Mouse (Mus musculus) hindbrain, embryonic 14.5 days (tissue): ENCODE data around the gene Gps2. TPM values are rescaled to one million over a fixed set of nuclear protein-coding genes. Genes with fewer than 3 reads are reported as not detected.

ENCODE experiments used
- ATAC-seq: fragments of 200-750 bp; cut with Nextera tagmentation; 2 replicates; pipeline ENCODE4 v1.8.0; 2017; ENCODE audit warnings: moderate number of reproducible peaks, mild to moderate bottlenecking, moderate TSS enrichment, moderate library complexity; ENCODE audit not compliant: low FRiP score
- DNase-seq: peaks from one replicate; pipeline ENCODE4 v3.0.0-alpha.2; 2015; ENCODE audit warnings: low spot score
- H3K27ac ChIP-seq: fragments of 300-500 bp; sonication (generic); 2 replicates; pipeline ENCODE4 v1.5.1; 2014; ENCODE audit warnings: mild to moderate bottlenecking, moderate library complexity
- H3K27me3 ChIP-seq: fragments of 300-500 bp; sonication (generic); 2 replicates; pipeline ENCODE4 v1.6.1; 2014; ENCODE audit warnings: mild to moderate bottlenecking, low read length, mixed read lengths; ENCODE audit not compliant: control insufficient read depth, insufficient read depth
- H3K36me3 ChIP-seq: fragments of 300-500 bp; sonication (generic); replicated peaks from 2 replicates; pipeline ENCODE4 v1.6.1; 2014; ENCODE audit not compliant: control insufficient read depth, insufficient read depth
- H3K4me1 ChIP-seq: fragments of 300-500 bp; sonication (generic); replicated peaks from 2 replicates; pipeline ENCODE4 v1.6.1; 2014; ENCODE audit warnings: antibody characterized with exemption, low read length, mixed read lengths; ENCODE audit not compliant: control insufficient read depth, insufficient read depth
- H3K4me2 ChIP-seq: fragments of 300-500 bp; sonication (generic); replicated peaks from 2 replicates; pipeline ENCODE4 v1.6.1; 2014; ENCODE audit warnings: mild to moderate bottlenecking, moderate library complexity
- H3K4me3 ChIP-seq: fragments of 300-500 bp; sonication (generic); replicated peaks from 2 replicates; pipeline ENCODE4 v1.5.1; 2014; ENCODE audit warnings: mild to moderate bottlenecking, low read length
- H3K9ac ChIP-seq: fragments of 300-500 bp; sonication (generic); 2 replicates; pipeline ENCODE4 v1.6.1; 2014
- H3K9me3 ChIP-seq: fragments of 300-500 bp; sonication (generic); 2 replicates; pipeline ENCODE4 v1.6.1; 2016; ENCODE audit warnings: low read length; ENCODE audit not compliant: control insufficient read depth
- WGBS: fragments of 180-500 bp; shearing (Covaris S2); extraction: QIAGEN DNeasy Blood & Tissue Kit; methylation state at CpG from one replicate; pipeline ENCODE4 v1.1.7; 2014; 5-methylcytosine and 5-hydroxymethylcytosine counted together
- polyA plus RNA-seq: library from polyadenylated mRNA; unstranded; fragments of >200 nt; fragmentation: Nextera tagmentation; extraction: Ambion mirVana; gene quantifications from 2 replicates; pipeline ENCODE4 v1.2.1, GENCODE M21; 2014

Gene Gps2
- polyA plus RNA-seq, 1 experiment from 2014 or later, result 50.4 TPM

DNA sequence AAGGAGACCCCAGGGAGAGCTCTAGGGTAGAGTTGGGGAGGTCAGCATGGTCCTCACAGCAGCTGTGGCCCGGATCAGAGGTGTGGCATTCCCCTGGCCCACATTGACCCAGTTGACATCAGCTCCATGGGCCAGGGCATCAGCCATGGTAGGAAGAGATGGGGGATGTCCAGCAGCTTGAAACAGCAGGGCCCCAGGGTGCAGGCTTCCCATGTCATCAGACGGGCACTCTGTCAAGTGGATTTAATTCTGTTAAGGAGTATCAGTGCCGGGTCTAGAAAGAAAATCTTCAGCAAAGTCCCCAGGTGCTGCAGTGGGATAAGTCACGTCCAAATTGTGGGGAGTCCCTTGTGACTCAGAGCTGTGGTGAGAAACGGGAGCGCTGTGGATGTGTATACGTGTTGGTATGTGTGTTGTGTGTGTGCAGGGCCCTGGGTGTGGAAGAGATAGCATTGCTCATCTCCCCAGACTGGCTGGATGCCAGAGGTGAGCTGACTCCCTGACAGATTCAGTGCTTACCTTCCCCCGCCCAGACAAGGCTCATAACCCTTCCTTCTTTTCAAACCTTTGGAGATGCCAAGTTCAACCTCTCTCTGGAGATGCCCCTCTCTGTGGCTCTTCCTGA lies 30.0 kb upstream of the Gps2 start:
- Histone ChIP-seq H3K4me3 (no peak overlapping the region), H3K27me3 (peaks cover 15% of the 10 kb centered on the region), H3K36me3 (no peaks in the 10 kb centered on the region), H3K9me3 (no peaks in the 10 kb centered on the region), H3K9ac (no peak overlapping the region), H3K4me1 (peaks cover 16% of the 10 kb centered on the region; the same call in 1 of the 2 replicates), H3K4me2 (no peak overlapping the region), H3K27ac (no peak overlapping the region)
- 89% methylated on average over 8 of the region's 8 CpGs for WGBS
- ATAC-seq, result no peak
- no peak for DNase-seq

DNA sequence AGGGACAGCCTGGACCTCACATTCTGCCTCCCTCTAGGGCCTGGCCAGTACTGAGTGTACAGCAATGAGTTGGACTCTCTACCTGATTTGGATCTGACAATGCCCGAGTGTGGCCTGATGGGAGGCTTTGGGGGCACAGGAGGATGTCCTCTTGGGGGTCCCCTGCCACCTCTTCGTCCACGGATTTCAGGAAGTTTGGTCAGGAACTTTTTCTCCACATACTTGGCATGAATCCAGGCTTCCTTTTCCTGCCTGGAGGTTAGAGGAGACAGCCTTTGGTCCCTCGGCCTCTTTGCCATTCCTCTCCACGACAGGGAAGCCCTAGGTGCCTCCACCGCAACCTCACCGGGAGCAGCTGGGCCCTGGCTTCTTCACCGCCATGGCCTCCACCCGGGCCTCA lies 29.4 kb upstream of the Gps2 start:
- Histone ChIP-seq H3K27ac (no peak overlapping the region), H3K4me2 (no peak overlapping the region), H3K9me3 (no peaks in the 10 kb centered on the region), H3K27me3 (peaks cover 15% of the 10 kb centered on the region), H3K9ac (no peak overlapping the region), H3K4me1 (peaks cover 16% of the 10 kb centered on the region; the same call in 1 of the 2 replicates), H3K4me3 (no peak overlapping the region), H3K36me3 (no peaks in the 10 kb centered on the region)
- DNase-seq, result no peak
- 83% methylated on average over 9 of the region's 9 CpGs for WGBS
- no peak for ATAC-seq

DNA sequence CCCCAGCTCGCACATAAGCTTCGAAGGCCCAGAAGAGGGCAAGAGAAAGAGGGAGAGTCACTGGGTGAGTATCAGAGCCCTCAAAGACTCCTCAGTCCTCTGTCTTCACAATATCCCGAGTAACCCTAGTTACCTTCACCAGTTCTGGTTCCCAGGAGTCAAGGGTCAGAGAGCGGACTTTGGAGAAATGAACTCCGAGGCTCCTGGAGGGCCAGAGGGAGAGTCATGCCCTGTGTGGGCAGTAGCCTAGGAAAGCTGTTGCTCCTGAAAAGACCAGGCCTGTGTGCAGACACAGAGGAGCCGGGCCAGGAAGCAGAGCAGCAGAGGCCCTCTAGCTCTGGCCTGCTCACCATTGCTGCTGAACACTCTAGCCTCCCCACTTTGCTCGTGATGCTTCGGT lies 29.0 kb upstream of the Gps2 start:
- Histone ChIP-seq H3K9ac (no peak overlapping the region), H3K27me3 (peaks cover 15% of the 10 kb centered on the region)

DNA sequence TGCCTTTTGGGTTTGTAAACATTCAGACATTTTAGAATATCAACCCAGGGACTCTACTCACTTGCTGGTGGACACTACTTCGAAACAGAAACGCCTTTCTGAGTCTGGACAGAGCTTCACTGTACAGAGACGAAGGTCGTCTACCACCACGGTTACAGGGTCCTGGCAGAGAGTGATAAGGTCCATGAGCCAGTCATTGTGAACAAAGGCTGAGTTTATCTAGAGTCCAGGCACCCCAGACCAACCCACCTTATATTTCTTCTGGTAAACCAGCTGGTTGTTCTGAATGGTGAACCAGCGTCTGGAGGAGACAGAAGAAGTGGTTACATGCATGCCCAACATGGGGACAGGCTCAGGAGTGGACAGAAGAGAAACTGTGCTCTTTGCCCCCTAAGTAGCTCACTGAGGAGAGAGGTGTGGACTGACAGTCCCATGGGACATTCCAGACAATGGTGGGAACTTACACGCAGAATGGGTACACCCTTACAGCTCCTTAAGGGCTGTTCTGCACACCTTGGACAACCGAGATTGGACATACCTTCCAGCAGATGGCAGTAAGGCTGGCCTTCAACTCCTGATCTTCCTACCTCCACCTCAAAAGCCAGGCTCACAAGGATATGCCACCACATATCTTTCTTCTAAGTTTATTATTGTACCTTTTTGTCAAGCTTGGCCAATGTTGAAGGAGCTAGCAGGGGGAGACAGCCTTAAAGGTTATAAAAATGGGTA lies 26.6 kb upstream of the Gps2 start:
- H3K9ac ChIP-seq, result no peak overlapping the region

More for the DNA sequence above, 29.0 kb upstream of the Gps2 start:
- Histone ChIP-seq H3K4me1 (peaks cover 16% of the 10 kb centered on the region; the same call in 1 of the 2 replicates), H3K4me2 (no peak overlapping the region), H3K9me3 (no peaks in the 10 kb centered on the region), H3K27ac (no peak overlapping the region), H3K4me3 (no peak overlapping the region), H3K36me3 (no peaks in the 10 kb centered on the region)
- ATAC-seq (no peak), DNase-seq (no peak)
- 79% methylated on average over 8 of the region's 8 CpGs for WGBS

DNA sequence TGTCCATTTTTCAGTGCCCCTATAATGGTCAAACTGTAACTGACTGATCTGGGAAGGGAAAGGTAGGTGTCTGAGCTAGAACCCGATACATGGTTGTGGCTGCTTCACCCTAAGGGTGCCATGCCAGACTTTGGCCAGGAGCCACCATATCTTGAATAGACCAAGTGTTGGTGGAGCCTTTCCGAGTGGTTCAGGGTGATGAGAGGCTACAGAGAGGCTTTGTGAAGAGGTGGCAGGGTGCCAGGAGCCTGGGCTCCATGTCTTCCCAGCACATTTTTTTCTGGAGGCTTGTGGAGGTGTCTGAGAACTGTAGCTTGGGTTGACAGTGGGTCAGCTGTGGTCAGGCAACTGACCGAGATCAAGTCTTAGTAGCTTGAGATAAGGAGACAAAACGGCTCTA lies 22.2 kb upstream of the Gps2 start:
- H3K4me3 ChIP-seq, result no peak overlapping the region
- WGBS, result 67% methylated on average over 4 of the region's 4 CpGs
- no peak overlapping the region for H3K9ac ChIP-seq
- H3K36me3 ChIP-seq, result no peaks in the 10 kb centered on the region
- no peak overlapping the region for H3K27ac ChIP-seq
- no peaks in the 10 kb centered on the region for H3K27me3 ChIP-seq
- H3K4me1 ChIP-seq, result no peaks in the 10 kb centered on the region
- no peak overlapping the region for H3K4me2 ChIP-seq
- H3K9me3 ChIP-seq, result no peaks in the 10 kb centered on the region
- DNase-seq (no peak), ATAC-seq (no peak)

More for the DNA sequence above, 26.6 kb upstream of the Gps2 start:
- no peak for DNase-seq
- Histone ChIP-seq H3K4me3 (no peak overlapping the region), H3K4me1 (no peaks in the 10 kb centered on the region), H3K4me2 (no peak overlapping the region), H3K9me3 (no peaks in the 10 kb centered on the region), H3K27me3 (peaks cover 4% of the 10 kb centered on the region; the same call in 1 of the 2 replicates), H3K27ac (no peak overlapping the region), H3K36me3 (no peaks in the 10 kb centered on the region)
- ATAC-seq, result no peak
- WGBS, result 75% methylated on average over 8 of the region's 8 CpGs

DNA sequence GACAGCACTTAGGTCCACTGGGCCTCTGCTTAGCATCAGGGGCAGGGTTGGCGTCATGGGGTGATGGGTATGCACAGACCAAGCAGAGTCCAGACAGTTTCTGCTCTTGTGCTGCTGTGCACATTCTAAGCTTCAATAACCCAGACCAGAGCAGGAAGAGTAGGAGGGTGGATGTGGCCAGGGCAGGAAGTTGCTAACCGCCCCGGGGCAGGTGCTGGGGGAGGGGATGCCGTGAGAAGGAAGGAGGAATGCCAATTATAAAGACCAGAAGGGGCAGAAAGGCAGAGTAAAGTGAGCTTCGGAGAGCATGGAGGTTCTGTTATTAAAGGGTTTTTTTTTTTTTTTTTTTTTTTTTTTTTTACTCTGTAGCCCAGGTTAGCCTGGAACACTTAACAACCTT lies 19.0 kb upstream of the Gps2 start:
- Histone ChIP-seq H3K4me2 (no peak overlapping the region), H3K9ac (no peak overlapping the region), H3K9me3 (no peaks in the 10 kb centered on the region), H3K27ac (no peak overlapping the region), H3K36me3 (no peaks in the 10 kb centered on the region), H3K4me1 (peaks cover 12% of the 10 kb centered on the region), H3K27me3 (no peaks in the 10 kb centered on the region), H3K4me3 (no peak overlapping the region)
- DNase-seq (no peak), ATAC-seq (no peak)
- WGBS, result 82% methylated on average over 5 of the region's 5 CpGs

DNA sequence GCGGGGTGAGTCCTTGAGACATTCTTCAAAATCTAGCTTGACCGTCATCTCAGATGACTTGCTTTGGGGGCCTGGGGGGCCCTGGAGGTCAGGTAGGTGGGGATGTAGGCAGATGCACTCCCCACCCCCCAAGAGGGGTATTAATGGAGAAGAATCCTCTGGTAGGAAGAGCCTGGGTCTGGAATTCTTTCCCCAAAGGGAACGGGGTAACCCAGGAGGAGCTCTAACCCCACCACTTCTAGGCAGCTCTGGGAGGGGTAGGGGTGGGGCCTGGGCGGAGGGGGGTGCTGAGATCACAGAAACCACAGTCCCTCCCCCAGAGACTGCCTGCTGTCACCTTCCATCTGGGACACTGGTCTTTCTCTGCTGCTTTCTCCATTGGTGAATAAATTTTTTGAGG lies 18.4 kb upstream of the Gps2 start, which contains the start of gene Acap1:
Acap1 (minus strand) TSS at position 249 of the 400 bp plus-strand sequence.
- ATAC-seq, result no peak
- H3K27ac ChIP-seq, result no peak within 1 kb of the TSS
- no peak within 1 kb of the TSS for H3K4me3 ChIP-seq
- H3K4me2 ChIP-seq, result no peak within 1 kb of the TSS
- H3K36me3 ChIP-seq, result no peaks in the 10 kb centered on the region
- H3K9ac ChIP-seq, result no peak within 1 kb of the TSS
- H3K27me3 ChIP-seq, result no peaks in the 10 kb centered on the region
- H3K9me3 ChIP-seq, result no peaks in the 10 kb centered on the region
- H3K4me1 ChIP-seq, result peaks cover 16% of the 10 kb centered on the region
- no peak for DNase-seq
- 78% methylated on average over 4 of the region's 4 CpGs for WGBS

DNA sequence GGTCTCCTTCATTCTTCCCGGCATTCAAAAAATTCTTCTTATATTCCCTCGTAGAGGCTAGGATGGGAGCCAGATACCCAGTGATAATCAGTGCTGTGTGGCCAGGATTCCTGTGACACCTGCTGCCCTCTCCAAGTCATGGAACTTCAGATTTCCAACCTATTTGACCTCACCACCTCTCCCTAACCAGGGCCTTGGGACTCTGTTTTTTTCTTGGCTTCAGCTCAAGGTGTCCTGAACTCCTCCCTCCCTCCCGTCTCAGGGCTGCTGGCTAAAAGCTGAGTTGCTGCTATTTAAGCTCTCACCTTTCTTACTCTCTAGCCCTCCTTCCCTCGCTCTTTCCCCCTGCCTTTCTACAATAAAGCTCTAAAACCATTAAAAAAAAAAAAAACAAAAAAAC lies 13.8 kb upstream of the Gps2 start:
- peaks cover 13% of the 10 kb centered on the region for H3K36me3 ChIP-seq
- 28% methylated on average over 4 of the region's 4 CpGs for WGBS
- peaks cover 29% of the 10 kb centered on the region for H3K4me1 ChIP-seq
- ATAC-seq (no peak), DNase-seq (no peak)
- no peaks in the 10 kb centered on the region for H3K9me3 ChIP-seq
- H3K9ac ChIP-seq, result peak overlapping the region; percentile 99
- H3K27me3 ChIP-seq, result no peaks in the 10 kb centered on the region
- peak overlapping the region; percentile 99 for H3K27ac ChIP-seq
- peak overlapping the region; percentile 98 for H3K4me2 ChIP-seq
- H3K4me3 ChIP-seq, result peak overlapping the region; percentile 93

DNA sequence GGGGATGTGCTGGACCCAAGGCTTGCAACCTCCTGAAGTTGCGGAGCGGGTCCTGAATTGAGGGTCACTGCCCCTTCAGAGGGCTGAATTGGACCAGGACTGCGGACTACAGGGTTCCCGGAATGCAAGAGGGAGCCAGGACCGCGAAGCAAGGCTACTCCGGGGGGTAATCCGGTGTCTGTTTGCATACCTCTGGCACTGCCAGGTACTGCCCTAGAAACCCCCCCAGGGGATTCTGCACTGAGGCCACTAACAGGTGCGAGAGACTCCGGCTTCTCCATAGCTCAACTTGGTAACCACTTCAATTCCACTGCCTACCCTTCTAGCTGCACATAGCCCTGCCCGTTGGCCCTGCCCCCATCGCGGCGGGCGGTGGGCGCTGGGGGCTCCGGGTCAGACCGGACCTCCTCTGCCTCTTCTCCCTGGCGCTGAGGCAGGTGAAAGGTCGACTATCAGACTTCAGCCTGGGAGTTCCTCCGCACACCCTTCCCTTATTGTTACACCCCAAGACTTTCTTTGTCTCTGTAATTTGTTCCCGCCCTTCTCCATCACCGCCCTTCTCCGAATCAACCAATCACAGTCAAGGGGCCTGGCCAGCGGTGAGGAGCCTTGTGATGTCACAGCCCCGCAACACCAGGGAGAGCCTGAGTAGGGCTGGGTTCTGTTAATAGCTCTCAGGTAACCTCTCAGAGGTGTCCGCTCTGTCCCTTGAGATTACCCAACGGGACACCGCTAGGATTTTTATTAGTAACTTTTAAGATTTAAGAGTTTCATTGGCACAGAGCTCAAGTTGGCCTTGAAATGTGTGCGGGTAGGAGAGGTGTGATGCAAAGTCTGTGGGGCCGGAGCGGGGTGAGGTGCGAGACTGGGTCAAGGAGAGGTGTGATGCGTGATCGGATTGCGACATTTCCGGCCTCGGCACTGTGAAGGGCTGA lies 12.9 kb upstream of the Gps2 start, which contains the start of the genes 2810408A11Rik and Neurl4:
2810408A11Rik (minus strand) TSS at position 517 of the 935 bp plus-strand sequence.
Neurl4 (plus strand) TSS at position 602 of the 935 bp plus-strand sequence.
- WGBS, result under 1% methylated on average over 38 of the region's 38 CpGs
- DNase-seq (peak; percentile 91), ATAC-seq (peak; percentile 92)
- Histone ChIP-seq H3K27me3 (no peaks in the 10 kb centered on the region), H3K4me1 (peaks cover 29% of the 10 kb centered on the region), H3K9me3 (no peaks in the 10 kb centered on the region), H3K27ac (peak within 1 kb of the TSS; percentile 99), H3K4me3 (peak within 1 kb of the TSS; percentile 93), H3K36me3 (peaks cover 22% of the 10 kb centered on the region), H3K9ac (peak within 1 kb of the TSS; percentile 99), H3K4me2 (peak within 1 kb of the TSS; percentile 98)
